Mouse (Mus musculus) neural tube, embryonic 13.5 days (tissue): ENCODE data around the gene Ptpra. TPM values are rescaled to one million over a fixed set of nuclear protein-coding genes. Genes with fewer than 3 reads are reported as not detected.

Experiments
- ATAC-seq: fragments of 200-750 bp; cut with Nextera tagmentation; 2 replicates; pipeline ENCODE4 v1.8.0; 2017; ENCODE audit warnings: low read depth, mild to moderate bottlenecking, moderate TSS enrichment, moderate library complexity
- H3K27ac ChIP-seq: fragments of 300-500 bp; sonication (generic); replicated peaks from 2 replicates; pipeline ENCODE4 v1.5.1; 2015; ENCODE audit warnings: moderate library complexity, mild to moderate bottlenecking, inconsistent platforms
- H3K27me3 ChIP-seq: fragments of 300-500 bp; sonication (generic); 2 replicates; pipeline ENCODE4 v1.6.1; 2015; ENCODE audit warnings: mild to moderate bottlenecking, inconsistent platforms
- H3K36me3 ChIP-seq: fragments of 300-500 bp; sonication (generic); 2 replicates; pipeline ENCODE4 v1.6.1; 2015; ENCODE audit warnings: mild to moderate bottlenecking, inconsistent platforms
- H3K4me1 ChIP-seq: fragments of 300-500 bp; sonication (generic); replicated peaks from 2 replicates; pipeline ENCODE4 v1.6.1; 2015; ENCODE audit warnings: inconsistent platforms
- H3K4me2 ChIP-seq: fragments of 300-500 bp; sonication (generic); 2 replicates; pipeline ENCODE4 v1.6.1; 2015; ENCODE audit warnings: inconsistent platforms, mild to moderate bottlenecking, moderate library complexity
- H3K4me3 ChIP-seq: fragments of 300-500 bp; sonication (generic); 2 replicates; pipeline ENCODE4 v1.5.1; 2015; ENCODE audit warnings: mild to moderate bottlenecking, inconsistent platforms
- H3K9ac ChIP-seq: fragments of 300-500 bp; sonication (generic); 2 replicates; pipeline ENCODE4 v1.6.1; 2015; ENCODE audit warnings: moderate library complexity, mild to moderate bottlenecking, inconsistent platforms
- H3K9me3 ChIP-seq: fragments of 300-500 bp; sonication (generic); 2 replicates; pipeline ENCODE4 v1.6.1; 2016; ENCODE audit warnings: inconsistent platforms
- WGBS: fragments of 180-500 bp; shearing (Covaris S2); methylation state at CpG from one replicate; pipeline ENCODE4 v1.1.7; 2015; 5-methylcytosine and 5-hydroxymethylcytosine counted together
- polyA plus RNA-seq: library from polyadenylated mRNA; unstranded; fragments of >200 nt; fragmentation: Nextera tagmentation; extraction: Ambion mirVana; gene quantifications from 2 replicates; pipeline ENCODE4 v1.2.1, GENCODE M21; 2015

Gene Ptpra
- polyA plus RNA-seq: 123 and 131 TPM in 2 replicates

DNA sequence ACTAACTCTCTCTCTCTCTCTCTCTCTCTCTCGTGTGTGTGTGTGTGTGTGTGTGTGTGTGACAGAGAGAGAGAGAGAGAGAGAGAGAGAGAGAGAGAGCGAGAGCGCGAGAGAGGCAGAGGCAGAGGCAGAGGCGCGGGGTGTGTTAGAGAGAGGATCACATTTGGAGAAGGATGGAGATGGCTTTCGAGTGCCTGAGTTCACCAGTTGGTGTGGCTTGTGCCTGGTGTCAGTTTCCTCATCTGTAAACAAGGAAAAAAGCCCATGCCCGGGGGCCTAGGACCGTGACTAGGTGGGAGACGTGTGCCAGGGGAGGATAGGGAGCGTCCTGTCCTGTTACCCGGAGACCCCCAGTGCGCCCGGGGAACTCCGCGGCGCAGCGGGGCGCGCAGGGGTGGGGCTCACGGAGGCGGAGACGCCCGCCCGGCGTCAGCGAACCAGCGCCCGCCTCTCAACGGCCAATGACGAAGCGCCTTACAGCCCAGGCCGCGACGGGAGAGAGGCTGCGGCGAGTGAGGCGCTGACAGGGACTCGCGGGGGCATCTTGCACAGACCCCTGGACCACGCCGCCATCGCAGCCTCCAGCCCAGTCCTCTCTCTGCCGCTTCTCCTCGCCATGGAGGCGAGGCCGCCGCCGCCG, at the start of gene Ptpra:
Gene Ptpra, plus strand, starts transcription at position 485 of the 640 bp plus-strand sequence.
- H3K27ac ChIP-seq: peak within 1 kb of the TSS; percentile 92
- peak within 1 kb of the TSS; percentile 84 for H3K4me3 ChIP-seq
- H3K4me1 ChIP-seq: peaks cover 38% of the 10 kb centered on the region
- peak; percentile 98 for ATAC-seq
- no peaks in the 10 kb centered on the region for H3K9me3 ChIP-seq
- peaks cover 9% of the 10 kb centered on the region for H3K36me3 ChIP-seq
- H3K4me2 ChIP-seq: peak within 1 kb of the TSS; percentile 82
- peak within 1 kb of the TSS; percentile 93 for H3K9ac ChIP-seq
- peaks cover 14% of the 10 kb centered on the region for H3K27me3 ChIP-seq
- WGBS: under 1% methylated on average over 46 of the region's 50 CpGs

DNA sequence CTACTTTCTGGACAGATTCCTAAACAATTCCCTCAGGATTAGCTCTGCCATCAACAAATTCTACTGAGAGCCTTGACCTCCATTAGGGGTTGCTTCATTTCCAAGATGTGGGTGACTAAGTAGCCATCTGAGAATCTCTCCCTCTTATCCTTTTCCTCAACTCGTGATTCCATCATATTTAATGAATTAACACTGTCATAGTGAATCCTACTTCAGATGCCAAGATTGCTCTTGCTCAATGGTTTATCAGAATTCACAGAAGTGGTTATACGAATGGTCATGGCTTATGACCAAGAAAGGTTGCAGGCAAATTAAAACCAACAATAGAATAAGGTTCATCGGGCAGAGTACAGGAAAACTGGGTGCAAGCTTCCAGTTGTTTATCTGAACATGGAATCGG, 48.2 kb upstream of the Ptpra start:
- Histone ChIP-seq H3K4me1 (peaks cover 14% of the 10 kb centered on the region), H3K9ac (no peak overlapping the region), H3K27ac (no peak overlapping the region), H3K4me3 (no peak overlapping the region), H3K36me3 (no peaks in the 10 kb centered on the region), H3K27me3 (peaks cover 16% of the 10 kb centered on the region), H3K9me3 (no peaks in the 10 kb centered on the region), H3K4me2 (no peak overlapping the region)
- WGBS: 85% methylated on average over 4 of the region's 4 CpGs
- no peak for ATAC-seq

DNA sequence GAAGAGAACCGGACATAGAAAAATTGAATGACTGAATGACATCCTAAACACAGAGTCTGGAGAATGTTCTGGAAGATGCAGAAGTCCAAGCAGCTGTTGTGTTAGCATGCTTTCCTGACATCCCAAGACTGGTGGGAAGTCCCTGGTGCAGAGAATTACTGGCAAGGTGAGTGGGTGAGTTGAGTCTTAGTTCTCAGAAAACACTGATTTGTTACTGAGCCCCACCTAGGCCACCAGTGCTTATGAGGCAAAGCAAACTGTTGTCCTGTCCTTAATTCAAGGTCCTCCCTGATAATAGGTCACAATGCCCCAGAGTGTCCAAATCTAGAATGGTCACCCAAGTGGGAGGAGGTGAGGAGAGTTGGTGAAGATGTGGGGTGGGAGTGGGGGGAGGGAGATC, 45.1 kb upstream of the Ptpra start, which contains the start of the genes Gm28372 and 1700020A23Rik:
Gene Gm28372, plus strand, starts transcription at position 301 of the 400 bp plus-strand sequence.
Gene 1700020A23Rik, plus strand, starts transcription at position 321 of the 400 bp plus-strand sequence.
- H3K36me3 ChIP-seq: no peaks in the 10 kb centered on the region
- H3K4me1 ChIP-seq: no peaks in the 10 kb centered on the region; the same call in 1 of the 2 replicates
- H3K4me2 ChIP-seq: no peak within 1 kb of the TSS
- H3K27ac ChIP-seq: no peak within 1 kb of the TSS
- no peaks in the 10 kb centered on the region for H3K27me3 ChIP-seq
- H3K9me3 ChIP-seq: no peaks in the 10 kb centered on the region
- H3K9ac ChIP-seq: no peak within 1 kb of the TSS
- no peak for ATAC-seq
- no peak within 1 kb of the TSS for H3K4me3 ChIP-seq
- WGBS: 97% methylated on average over 1 of the region's 1 CpGs

DNA sequence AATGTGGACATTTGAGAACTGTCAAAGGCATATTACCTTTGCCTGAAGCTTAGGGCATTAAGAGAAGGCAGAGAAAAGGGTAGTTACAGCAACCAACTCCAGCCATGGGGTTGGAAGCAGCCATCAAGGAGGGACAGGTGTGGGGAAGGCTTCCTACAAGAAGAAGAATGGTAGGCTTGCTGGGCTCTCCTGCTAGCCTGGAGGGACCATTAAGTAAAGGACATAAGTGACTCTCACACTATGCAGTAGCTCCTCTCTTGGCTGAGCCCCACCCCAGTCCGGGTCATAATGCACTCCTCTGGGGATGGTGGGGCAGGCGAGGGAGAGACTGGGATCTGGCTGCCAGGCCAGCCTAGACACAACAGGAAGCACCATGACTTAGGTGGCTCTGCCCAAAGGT, 43.9 kb upstream of the Ptpra start, which contains the start of gene Tmem239:
Gene Tmem239, plus strand, starts transcription at position 301 of the 400 bp plus-strand sequence.
- H3K27ac ChIP-seq: no peak within 1 kb of the TSS
- no peak within 1 kb of the TSS for H3K9ac ChIP-seq
- no peaks in the 10 kb centered on the region for H3K9me3 ChIP-seq
- no peaks in the 10 kb centered on the region for H3K36me3 ChIP-seq
- H3K27me3 ChIP-seq: no peaks in the 10 kb centered on the region
- WGBS: 71% methylated on average over 2 of the region's 2 CpGs
- H3K4me2 ChIP-seq: no peak within 1 kb of the TSS
- peaks cover under 1% of the 10 kb centered on the region; the same call in 1 of the 2 replicates for H3K4me1 ChIP-seq
- ATAC-seq: no peak
- no peak within 1 kb of the TSS for H3K4me3 ChIP-seq

DNA sequence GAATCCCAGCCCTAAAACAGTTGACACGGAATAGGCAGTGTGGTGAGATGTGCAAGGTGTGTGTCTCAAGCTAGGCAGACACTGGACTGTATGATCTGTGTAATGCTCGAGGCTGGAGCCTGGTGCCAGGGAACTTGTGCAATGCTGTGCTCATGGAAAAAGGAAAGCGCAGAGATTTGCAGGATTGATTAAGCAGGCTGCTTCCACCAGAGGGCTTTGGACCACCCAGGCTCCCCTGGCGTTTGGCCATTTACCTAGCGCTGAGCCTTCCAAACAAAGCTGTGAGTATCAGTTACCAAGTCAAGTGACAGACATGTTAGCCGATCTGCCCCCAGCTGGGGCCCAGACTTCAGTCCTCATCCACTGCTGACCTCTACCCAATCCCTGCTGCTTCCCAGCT, 41.9 kb upstream of the Ptpra start:
- H3K4me1 ChIP-seq: peaks cover 5% of the 10 kb centered on the region
- no peaks in the 10 kb centered on the region for H3K36me3 ChIP-seq
- no peak overlapping the region for H3K27ac ChIP-seq
- no peak for ATAC-seq
- H3K9ac ChIP-seq: no peak overlapping the region
- H3K9me3 ChIP-seq: no peaks in the 10 kb centered on the region
- no peak overlapping the region for H3K4me2 ChIP-seq
- H3K4me3 ChIP-seq: no peak overlapping the region
- no peaks in the 10 kb centered on the region for H3K27me3 ChIP-seq
- WGBS: 26% methylated on average over 6 of the region's 6 CpGs

DNA sequence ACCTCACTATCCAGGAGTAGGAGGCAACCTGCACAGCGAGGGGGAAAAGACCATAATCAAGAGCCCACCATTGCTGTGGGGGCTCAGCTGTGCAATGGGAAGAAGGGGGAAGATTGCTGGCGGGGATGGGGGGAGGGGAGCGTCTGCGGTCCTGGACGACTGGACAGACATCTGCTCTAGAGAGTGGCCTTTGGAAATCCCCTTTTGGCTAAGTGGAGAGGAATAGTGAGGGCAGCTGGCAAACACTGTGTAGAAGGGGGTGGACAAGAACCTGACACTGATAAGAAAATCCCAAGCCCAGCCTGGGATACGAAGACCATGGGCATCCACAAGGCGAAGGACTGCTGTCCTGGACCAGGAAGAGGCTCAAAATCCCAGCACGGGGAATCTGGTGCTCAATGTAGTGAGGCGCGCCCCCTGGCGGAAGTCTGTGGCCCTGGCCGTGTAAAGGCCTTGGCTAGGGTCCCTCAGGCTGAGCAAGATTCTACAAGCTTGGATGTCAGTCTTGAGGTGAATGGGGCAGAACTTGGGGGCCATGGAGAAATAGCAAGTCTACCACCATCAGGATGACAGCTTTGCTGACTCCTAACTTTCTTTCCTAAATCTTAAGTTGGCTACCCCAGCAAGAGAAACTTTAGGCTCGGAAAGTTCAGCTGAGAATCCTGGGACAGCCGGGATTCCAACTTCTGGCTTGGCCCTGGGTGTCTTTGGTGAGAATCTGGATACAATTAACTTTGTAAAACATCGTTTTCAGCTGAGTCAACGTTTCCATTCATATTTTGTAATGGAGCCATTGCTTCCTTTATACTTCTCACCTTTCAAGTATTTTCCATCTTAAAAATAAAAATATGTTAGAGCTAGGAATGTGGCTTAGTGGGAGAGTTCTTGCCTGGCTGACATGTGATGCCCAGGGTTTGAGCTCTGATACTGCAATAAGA, 38.3 kb upstream of the Ptpra start:
- Histone ChIP-seq H3K27ac (no peak overlapping the region), H3K4me1 (peaks cover 5% of the 10 kb centered on the region), H3K9me3 (no peaks in the 10 kb centered on the region), H3K9ac (no peak overlapping the region), H3K4me3 (no peak overlapping the region), H3K36me3 (no peaks in the 10 kb centered on the region), H3K27me3 (no peaks in the 10 kb centered on the region), H3K4me2 (no peak overlapping the region)
- peak; percentile 80; the same call in 1 of the 2 replicates for ATAC-seq
- 38% methylated on average over 16 of the region's 16 CpGs for WGBS

DNA sequence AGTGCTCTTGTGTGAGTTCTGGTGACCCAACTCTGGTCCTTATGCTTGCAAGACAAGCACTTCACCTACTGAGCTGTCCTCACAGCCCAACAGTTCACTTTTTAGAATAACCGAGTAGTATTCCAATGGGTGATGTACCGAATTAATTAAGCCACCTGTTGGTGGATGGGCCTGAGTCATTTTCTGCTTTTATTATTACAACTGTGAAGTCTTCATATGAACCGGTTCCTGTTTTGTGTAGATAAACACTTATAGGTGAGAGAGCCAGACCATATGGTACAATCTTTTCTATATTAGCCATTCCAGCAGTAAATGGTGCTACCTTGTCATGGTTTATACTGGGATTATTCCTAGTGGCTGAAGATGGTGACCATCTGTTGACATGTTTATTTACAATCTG, 37.3 kb upstream of the Ptpra start:
- Histone ChIP-seq H3K27me3 (no peaks in the 10 kb centered on the region), H3K9ac (no peak overlapping the region), H3K36me3 (no peaks in the 10 kb centered on the region), H3K4me2 (no peak overlapping the region), H3K4me3 (no peak overlapping the region), H3K9me3 (no peaks in the 10 kb centered on the region), H3K4me1 (peaks cover 5% of the 10 kb centered on the region), H3K27ac (no peak overlapping the region)
- ATAC-seq: no peak
- WGBS: 80% methylated on average over 3 of the region's 3 CpGs

DNA sequence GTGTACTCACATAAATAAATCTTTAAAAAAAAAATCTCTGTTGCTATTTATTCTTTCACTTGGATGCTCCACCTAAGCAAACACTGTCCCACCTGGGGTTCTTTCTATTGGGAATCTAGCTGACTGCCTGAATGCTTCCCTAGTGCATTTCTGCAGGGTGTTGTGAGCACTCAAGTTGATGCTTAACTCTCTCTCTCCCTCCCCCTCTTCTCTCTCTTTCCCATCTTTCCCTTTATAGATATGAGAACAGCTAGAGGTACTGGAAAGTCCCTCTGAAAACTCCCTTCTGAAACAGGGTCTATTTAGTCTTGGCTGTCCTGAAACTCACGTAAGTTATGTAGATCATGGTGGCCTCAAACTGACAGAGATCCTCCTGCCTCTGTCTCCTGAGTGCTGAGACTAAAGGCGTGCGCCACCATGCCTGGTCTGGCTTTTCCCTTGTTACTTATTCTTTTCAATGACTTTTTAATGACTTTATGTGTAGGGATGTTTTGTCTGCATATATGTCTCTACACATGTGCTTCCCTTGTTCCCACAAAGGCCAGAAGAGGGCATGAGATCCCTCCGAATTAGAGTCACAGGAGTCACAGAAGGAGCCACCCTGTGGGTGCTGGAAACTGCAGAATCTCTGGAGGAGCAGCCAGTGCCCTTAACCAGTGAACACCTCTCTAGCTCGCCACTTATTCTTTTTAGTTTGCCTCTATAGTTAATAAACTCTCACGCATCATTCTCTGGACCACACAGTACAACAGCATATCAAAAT, 35.8 kb upstream of the Ptpra start:
- ATAC-seq: no peak
- WGBS: 79% methylated on average over 6 of the region's 6 CpGs
- Histone ChIP-seq H3K4me3 (no peak overlapping the region), H3K27me3 (no peaks in the 10 kb centered on the region), H3K9ac (no peak overlapping the region), H3K4me1 (peaks cover 5% of the 10 kb centered on the region), H3K36me3 (peaks cover 9% of the 10 kb centered on the region), H3K9me3 (no peaks in the 10 kb centered on the region), H3K4me2 (no peak overlapping the region), H3K27ac (no peak overlapping the region)

DNA sequence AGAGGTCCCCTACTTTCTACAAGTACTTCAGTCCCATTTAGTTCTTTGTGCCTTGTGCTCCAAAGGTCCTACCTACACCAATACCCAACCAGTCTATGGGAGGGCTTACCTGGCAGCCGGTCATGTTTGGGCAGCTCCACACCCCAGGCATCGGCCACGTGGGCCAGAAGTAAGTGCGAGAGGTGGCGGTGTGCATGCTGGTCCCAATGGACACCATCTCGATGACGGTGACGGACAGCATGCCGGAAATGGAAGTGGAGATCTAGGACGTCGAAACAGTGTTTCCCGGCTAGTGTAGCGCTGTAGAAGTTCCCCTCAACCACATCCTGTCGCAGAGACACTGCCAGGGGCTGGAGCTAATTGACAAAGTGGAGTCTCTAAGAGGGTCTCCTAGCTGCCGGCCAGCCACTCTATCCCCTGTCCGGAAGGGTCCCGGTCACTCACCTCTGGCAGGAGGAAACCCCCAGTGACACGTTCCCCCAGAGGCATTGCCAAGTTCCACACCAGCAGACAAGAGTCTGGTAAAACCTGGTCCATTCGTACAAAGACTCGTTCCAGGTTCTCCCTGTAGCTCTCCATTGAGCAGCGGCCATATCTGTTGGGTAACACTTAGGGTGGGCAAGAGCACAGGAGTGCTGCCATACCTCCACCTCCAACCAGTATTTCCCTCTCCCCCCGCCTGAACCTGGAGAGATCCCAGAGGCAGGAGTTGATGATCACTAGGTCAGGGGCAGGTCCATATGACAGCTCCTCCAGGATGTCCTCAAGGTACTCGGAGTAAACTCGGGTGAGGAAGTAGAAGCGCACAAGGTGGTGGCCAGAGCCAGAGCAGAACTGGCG, 28.1 kb upstream of the Ptpra start:
- 94% methylated on average over 26 of the region's 26 CpGs for WGBS
- Histone ChIP-seq H3K9ac (no peak overlapping the region), H3K4me1 (peaks cover 51% of the 10 kb centered on the region), H3K4me2 (no peak overlapping the region), H3K36me3 (peaks cover 18% of the 10 kb centered on the region), H3K27me3 (no peaks in the 10 kb centered on the region), H3K27ac (no peak overlapping the region), H3K9me3 (no peaks in the 10 kb centered on the region), H3K4me3 (no peak overlapping the region)
- ATAC-seq: no peak

DNA sequence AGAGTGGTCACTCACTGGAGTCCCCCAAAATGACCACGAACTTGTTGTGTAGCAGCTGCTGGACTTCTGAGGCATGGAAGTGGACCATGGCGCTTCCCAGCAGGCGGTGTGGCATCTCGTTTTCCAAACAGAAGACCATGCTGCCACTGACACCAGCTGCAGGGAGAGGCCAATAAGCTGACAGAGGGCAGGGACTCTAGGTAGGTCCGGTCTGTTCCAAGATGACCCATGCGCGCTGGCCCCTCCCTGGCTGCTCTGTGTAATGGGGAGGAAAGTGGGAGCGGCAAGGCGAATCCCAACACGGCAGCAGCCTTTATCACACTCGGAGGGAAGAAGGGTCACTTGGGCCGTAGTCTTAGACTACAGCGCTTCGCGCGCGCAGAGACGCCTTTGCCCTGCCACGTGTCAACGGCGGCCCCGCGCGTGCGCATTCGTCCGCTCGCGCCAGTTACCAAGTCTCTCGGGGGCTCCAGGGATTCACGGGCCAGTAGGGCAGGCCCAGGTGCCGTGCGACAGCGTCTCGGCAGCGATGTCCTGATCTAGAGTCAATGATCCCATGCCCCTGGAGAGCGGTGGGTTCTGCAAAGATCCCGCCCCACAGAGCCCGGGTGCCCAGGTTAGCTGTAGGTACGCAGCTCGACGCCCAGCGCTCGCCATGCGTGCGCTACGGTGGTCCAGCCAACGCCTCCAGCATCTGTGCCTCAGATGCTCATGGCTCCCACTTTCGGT, 26.5 kb upstream of the Ptpra start:
- Histone ChIP-seq H3K27ac (peak overlapping the region; percentile 92), H3K9me3 (no peaks in the 10 kb centered on the region), H3K4me1 (peaks cover 54% of the 10 kb centered on the region), H3K9ac (peak overlapping the region; percentile 89), H3K36me3 (peaks cover 16% of the 10 kb centered on the region), H3K4me3 (peak overlapping the region; percentile 84), H3K4me2 (peak overlapping the region; percentile 69), H3K27me3 (no peaks in the 10 kb centered on the region)
- WGBS: 17% methylated on average over 49 of the region's 49 CpGs
- peak; percentile 79 for ATAC-seq
